Mouse (Mus musculus) lung, postnatal 4 days (tissue): ENCODE measurements around the gene Supt7l.
A peak's percentile ranks its signal among the peaks of the same experiment; 100 is the strongest.
"Not testable (repeated sequence)": the region's sequence is repeated elsewhere in the genome, so short reads cannot be mapped to it uniquely, and the experiment has no call there.

Experiments used
- DNase-seq, 2 experiments: peaks; one replicate each; pipeline ENCODE4 v3.0.0; 2021

Gene Supt7l

DNA sequence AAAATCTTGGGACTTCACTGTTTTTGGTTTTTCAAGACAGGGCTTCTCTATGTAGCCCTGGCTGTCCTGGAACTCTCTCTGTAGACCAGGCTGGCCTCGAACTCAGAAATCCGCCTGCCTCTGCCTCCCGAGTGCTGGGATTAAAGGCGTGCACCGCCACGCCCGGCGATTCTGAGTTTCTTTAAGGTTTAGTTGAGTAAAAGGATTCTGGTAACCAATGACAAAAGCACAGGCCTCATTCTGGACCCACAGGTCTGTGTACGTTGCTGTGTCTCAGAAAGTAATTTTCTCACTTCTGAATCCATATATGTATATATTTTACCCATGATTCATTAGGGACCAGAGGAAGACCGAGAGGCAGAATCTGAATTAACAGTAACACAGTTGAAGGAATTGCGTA lies at the start of gene Supt7l:
TSS of gene Supt7l (minus strand) at position 101 of the 400 bp plus-strand sequence.
- DNase-seq: not testable (repeated sequence)

DNA sequence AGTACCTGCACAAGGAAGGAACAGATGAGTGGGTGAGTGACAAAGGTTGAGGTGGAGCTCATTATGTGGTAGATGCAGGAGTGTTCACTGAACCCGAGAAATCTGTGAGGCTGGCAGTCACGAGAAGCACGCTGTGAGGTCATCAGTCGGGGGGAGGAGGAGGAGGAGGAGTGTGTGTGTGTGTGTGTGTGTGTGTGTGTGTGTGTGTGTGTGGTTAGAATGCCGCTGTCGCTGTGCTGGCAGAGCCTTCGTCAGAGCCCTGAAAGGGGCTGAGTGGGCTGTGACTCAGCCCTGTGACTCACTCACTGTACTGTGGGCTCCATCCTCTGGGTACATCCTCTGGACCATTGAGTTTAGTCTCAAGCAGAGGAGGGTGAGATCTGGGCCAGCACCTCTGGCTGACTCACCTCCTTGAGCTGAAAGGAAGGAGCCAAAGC lies 49.0 kb upstream of the Supt7l start:
- DNase-seq: peak in 1 of 2 experiments; percentile 41

- DNase-seq: no peak
Measured at GRCm38 (mm10) chr5:31573722-31574121, 46.1 kb upstream of the Supt7l start.

DNA sequence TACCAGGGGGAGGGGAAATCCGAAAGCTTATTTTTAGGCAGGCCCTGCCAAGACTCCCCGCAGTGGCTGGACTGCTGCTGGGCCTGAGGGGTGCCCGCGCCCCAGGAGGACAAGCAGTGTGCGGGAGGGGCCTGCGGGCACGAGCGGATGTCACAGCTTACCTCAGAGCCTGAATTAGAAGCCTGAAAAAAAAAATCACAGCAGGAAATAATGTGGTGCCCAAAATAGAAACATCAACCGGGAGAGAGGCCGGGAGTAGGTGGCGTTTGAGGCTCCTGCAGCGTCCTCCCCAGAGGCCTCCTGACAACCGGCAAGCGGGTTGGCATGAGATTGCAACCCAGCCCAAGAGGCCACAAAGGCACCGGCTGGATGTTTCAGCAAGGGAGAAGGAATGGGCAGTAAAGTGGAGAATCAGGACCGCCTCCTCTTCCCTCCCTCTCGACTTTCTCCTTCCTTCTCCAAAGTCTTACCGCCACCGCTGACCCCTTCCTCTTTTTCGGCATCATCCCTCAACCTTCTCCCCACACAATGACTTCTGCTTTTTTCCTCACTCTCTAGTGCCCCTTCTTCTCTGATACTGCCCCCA lies 43.5 kb upstream of the Supt7l start:
- DNase-seq: peak; percentile 66 to 75

GRCm38 (mm10) chr5:31567951-31568657 lies 40.5 kb upstream of the Supt7l start:
- DNase-seq: no peak

- DNase-seq: no peak
Measured at GRCm38 (mm10) chr5:31566457-31566856, 38.9 kb upstream of the Supt7l start.

- no peak for DNase-seq
Measured at GRCm38 (mm10) chr5:31566026-31566425, 38.4 kb upstream of the Supt7l start.

DNA sequence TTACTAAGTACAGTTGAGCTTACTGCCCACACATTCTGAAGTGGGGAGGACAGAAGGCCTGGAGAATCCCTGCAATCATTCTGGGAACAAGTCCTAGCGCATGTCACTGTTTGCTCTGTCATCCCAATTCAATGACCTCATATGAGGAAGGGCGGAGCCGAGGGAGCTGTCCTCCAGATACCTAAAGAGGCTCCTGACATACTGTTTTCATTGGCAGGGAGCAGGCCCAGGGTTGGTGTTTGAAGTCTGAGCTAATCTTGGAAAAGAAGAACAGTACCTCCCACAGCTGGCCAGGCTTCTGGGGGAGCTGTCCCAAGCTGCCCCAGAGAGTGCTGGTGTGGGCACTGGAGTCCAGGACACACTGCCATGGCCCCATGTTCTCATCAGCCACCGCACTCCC lies 37.4 kb upstream of the Supt7l start:
- no peak for DNase-seq

GRCm38 (mm10) chr5:31563905-31564304 lies 36.3 kb upstream of the Supt7l start:
- no peak for DNase-seq

DNA sequence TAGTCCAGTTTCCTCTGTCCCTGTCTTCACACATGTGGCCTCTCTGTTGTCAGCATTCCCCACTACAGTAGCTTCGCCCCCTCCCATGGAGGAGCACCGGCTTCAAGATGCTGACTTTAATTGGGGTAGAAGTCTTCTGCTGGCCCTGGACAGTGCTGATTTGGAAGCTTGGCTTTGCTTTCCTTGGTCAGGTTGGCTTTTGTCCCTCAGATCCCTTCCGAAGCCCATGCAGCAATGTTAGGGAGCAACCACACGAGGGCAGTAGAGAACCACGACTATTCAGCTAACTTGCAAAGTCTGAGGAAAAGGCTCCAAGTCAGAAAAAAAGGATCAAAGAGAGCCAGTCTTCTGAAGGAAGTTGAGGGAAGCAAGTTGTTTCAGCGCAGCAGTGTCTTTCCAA lies 35.9 kb upstream of the Supt7l start:
- peak; percentile 67 to 85 for DNase-seq

DNA sequence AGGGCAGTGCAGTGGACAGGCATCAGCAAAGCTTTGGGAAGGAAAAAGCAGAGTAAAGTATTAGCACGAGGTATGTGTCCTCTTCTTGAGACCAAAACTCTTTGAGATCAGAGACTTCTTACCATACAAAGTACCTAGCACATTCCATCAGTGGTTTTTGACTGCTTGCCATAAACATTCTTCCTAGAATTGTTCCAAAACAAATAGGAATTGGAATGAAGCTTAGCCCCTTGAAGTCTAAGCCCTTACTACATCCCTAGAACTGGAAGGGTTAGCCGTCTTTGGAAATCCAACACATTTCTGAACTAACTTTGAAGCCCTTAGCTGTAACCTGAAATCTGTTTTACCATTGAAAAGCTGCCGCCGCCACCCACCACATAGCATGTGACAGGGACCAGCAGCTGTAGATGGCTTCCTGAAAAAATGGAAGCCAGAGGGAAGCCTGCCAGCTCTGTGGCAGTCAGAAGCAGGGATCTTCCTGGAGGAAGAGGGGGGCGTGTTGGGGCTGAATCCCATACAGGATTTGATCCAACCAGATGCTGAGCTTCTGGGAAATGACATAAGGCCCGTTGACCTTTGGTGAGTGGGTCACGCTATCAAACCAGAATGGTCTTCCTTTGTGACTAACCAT lies 34.5 kb upstream of the Supt7l start:
- peak; percentile 63 to 77 for DNase-seq

DNA sequence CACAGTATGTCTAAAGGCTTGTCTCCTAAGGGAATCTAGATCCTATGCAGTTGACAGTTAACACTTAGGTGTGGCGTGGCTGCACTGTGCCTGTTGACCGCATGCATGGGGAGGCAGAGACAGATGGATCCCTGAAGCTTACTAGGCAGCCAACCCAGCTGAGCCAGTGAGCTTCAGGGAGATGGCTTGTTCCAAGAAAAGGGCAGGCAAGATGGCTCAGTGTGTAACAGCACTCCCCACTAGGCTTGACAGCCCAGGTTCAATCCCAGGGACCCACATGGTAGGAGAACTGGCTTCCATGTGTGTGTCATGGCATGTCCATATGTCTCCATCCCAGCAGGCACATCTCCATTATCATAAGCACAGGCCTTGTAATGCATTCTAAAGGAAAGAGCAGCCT lies 32.7 kb upstream of the Supt7l start:
- no peak for DNase-seq

- no peak for DNase-seq
Measured at GRCm38 (mm10) chr5:31559401-31559800, 31.8 kb upstream of the Supt7l start.

DNA sequence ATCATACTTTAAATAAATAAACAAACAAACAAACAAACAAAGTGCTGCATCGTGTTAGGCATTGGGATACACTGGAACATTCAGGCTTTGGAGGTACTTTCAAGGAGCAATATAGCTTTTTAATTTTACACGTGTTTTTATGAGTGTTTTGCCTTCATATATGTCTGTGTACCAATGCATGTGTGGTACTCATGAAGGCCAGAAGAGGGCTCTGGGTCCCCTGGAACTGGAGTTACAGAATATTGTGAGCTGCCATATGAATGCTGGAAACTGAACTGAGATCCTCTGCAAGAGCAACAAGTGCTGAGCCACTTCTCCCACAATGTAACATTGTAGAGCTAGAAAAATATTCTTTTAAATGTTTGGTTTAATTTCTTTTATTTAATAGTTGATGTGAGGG lies 7.6 kb upstream of the Supt7l start:
- DNase-seq: no peak

- no peak for DNase-seq
Measured at GRCm38 (mm10) chr5:31528560-31528959, 953 bp upstream of the Supt7l start.

DNA sequence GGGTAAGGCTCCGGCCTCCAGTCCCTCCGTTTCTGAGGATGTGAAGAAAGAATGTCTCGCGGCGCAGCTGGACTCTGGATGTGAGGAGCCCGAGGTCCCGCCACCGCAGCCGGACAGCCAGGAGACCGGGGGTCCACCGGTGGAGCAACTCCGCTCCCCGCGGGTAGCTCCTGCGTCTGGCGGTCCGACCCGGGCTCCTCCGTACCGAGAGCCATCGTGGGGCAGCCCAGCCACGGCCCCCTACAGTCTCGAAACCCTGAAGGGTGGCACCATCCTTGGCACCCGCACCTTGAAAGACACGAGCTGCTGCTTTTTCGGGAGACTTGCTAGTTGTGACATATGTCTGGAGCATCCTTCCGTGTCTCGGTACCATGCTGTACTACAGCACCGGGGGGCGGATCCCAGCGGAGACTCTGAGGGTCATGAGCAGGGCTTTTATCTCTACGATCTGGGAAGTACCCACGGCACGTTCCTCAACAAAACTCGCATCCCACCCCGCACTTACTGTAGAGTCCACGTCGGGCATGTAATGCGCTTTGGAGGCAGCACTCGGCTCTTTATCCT lies 408 bp downstream of the Supt7l start:
- DNase-seq: no peak

GRCm38 (mm10) chr5:31526354-31527116 lies 1.1 kb downstream of the Supt7l start, which contains the start of gene Slc4a1ap:
Gene Slc4a1ap (plus strand): TSS chr5:31526995.
- peak; percentile 83 to 88 for DNase-seq

DNA sequence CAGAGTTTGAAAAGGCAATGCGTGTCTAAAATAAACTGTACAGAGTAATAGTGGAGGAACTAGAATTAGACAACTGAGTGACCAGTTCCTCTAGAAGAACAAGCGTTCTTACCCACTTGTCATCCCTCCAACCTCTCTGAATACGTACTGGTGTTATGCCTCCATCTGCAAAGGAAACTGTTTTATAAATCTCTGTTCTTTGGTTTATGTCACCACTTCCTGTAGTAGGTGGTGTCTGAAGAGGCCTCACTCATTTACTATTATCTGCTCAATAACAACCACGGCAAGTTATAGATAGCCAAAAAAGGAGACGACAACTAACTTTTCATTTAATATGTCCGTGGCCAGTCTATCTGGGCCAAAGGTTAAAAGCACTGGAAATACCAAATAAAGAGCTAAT lies 7.1 kb downstream of the Supt7l start:
- DNase-seq: no peak

- DNase-seq: peak in 1 of 2 experiments; percentile 9
Measured at GRCm38 (mm10) chr5:31512481-31512880, 15.1 kb downstream of the Supt7l start.

GRCm38 (mm10) chr5:31504843-31505242 lies 22.8 kb downstream of the Supt7l start:
- no peak for DNase-seq

DNA sequence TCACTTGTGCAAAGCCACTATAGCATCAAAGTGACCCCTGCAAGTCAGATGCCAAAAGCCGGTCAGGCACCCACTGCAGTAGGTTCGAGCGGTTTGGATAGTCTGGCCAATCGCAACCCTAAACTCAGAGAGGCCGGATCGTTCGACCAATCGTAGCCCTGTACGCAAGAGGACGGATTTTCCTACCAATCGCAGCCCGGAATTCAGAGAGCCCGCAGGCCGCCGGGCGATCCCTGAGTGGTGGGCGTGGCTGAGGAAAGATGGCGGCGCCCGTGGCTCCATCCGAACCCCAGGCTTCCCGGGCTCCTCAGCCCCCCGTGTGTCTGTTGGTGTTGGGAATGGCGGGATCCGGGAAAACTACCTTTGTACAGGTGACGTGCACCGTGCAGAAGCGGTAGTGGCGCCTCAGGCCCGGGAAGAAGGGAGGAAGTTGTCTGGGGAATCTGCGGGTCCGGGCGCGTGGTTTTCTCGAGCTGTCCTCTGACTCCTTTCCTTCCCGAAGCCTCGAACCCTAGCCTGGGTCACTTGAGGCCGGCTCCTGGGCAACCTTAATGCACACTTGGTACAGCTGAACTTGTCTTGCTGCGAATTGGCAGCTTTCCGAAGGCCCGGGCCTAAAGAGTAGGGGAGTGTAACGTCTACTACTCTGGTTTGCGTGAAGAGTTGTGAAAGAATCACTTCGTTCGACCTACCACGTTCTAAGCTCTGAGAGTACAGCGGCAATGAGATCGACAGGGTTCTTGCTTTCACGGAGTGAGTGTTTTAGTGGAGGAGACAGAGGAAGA lies 32.9 kb downstream of the Supt7l start, which contains the start of gene Gpn1:
TSS of gene Gpn1 (plus strand) at position 229 of the 785 bp plus-strand sequence.
- peak; percentile 92 for DNase-seq

GRCm38 (mm10) chr5:31492031-31492430 lies 35.6 kb downstream of the Supt7l start:
- no peak for DNase-seq
